Mouse (Mus musculus): ENCODE results near the gene Avp.

Gene Avp

GRCm38 (mm10) chr2:130582552-130582951 is at the start of gene Avp:
Gene Avp (minus strand): TSS chr2:130582554.
- DNase-seq (ENCODE audit: low read depth, low spot score) = no peak
- Histone ChIP-seq H3K36me3 (ENCODE audit: control insufficient read depth, insufficient read depth, low read length, poor library complexity, severe bottlenecking) (no peaks in the 10 kb centered on the region), H3K27me3 (ENCODE audit: control insufficient read depth, insufficient read depth, low read length, poor library complexity, severe bottlenecking) (no peaks in the 10 kb centered on the region)

DNA sequence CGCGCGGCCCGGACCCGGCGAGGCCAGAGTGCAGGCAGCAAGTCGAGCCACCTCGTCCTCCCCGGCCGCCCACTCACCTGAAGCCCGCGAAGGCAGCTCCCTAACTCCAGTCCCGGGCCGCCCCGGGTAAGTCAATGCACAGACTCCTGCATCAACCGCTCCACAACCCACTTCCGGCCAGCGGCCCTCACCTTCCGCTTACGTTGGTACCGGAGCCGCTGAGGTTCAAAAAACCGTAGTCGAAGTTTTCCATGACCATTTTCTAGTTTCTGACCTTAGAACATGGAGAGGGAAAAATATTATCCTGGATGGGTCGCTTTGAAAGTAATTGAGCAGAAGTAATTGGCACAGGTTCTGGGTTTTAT is 47.5 kb upstream of the Avp start, which contains the start of the genes Fastkd5 and Ubox5:
TSS of gene Fastkd5 (minus strand) at position 189 of the 365 bp plus-strand sequence.
TSS of gene Ubox5 (minus strand) at position 200 of the 365 bp plus-strand sequence.
- no peaks in the 10 kb centered on the region; the same call in 1 of the 2 replicates for H3K36me3 ChIP-seq (ENCODE audit: control insufficient read depth, insufficient read depth, low read length, poor library complexity, severe bottlenecking)
- H3K27me3 ChIP-seq (ENCODE audit: control insufficient read depth, insufficient read depth, low read length, poor library complexity, severe bottlenecking) = no peaks in the 10 kb centered on the region

DNA sequence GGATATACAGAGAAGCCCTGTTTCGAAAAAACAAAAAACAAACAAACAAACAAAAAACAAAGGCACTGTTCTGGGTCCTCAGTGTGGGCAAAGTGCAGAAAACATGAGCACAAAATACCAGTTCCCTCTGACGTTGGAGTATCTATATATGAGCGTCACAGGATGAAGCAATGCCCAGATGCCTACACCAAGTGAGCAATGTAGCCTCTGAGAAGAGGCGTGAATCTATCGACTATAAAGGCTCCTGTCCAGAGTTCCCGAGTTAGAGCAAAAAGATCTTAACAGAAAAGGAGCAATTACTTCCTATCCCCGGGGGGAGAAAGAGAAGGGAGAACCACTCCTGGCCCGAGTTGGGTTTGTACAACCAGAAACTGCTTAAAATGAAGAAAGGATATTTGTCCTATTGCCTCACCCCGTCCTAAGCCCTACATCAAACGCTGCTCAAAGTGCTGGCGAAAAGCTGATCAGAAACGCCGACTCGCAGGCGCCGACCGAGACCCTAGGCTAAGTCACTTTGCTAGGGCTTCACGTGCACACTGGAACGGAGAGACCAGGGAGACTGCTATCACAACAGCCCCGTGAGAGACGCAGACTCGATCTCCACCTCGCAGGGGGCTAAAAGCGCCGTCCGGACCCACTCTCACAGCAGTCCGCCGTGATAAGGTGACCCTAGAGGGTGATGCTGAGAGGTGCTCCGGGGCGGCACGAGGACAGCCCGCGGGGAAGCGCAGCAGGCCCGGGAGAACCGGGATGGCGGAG is 46.9 kb upstream of the Avp start:
- no peaks in the 10 kb centered on the region; the same call in 1 of the 2 replicates for H3K36me3 ChIP-seq (ENCODE audit: control insufficient read depth, insufficient read depth, low read length, poor library complexity, severe bottlenecking)
- no peaks in the 10 kb centered on the region for H3K27me3 ChIP-seq (ENCODE audit: control insufficient read depth, insufficient read depth, low read length, poor library complexity, severe bottlenecking)
- no peak for DNase-seq (ENCODE audit: low read depth, low spot score)

More for the DNA sequence above, 47.5 kb upstream of the Avp start, which contains the start of the genes Fastkd5 and Ubox5:
- peak; percentile 90 for DNase-seq (ENCODE audit: low read depth, low spot score)

GRCm38 (mm10) chr2:130628424-130628823 is 46.1 kb upstream of the Avp start:
- H3K27me3 ChIP-seq (ENCODE audit: control insufficient read depth, insufficient read depth, low read length, poor library complexity, severe bottlenecking) = no peaks in the 10 kb centered on the region
- no peaks in the 10 kb centered on the region; the same call in 1 of the 2 replicates for H3K36me3 ChIP-seq (ENCODE audit: control insufficient read depth, insufficient read depth, low read length, poor library complexity, severe bottlenecking)
- peak; percentile 43 for DNase-seq (ENCODE audit: low read depth, low spot score)

DNA sequence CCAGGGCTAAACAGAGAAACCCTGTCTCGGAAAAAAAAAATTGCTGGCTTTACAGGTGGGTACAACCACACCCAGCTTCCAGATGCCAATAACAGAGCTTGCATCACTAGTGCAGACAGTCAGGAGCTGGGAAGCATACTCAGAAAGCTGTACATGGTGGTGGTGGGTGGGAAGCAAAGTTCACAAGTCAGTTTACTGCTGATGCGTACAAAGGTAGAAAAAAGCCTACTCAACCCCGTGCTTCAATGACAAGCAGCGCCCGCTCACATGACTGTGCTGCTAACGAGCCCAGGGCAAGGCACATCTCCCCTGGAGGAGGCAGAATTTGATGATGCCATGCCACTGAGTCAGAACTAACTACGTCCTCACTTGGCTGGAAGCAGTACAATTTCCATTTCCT is 36.6 kb upstream of the Avp start:
- H3K27me3 ChIP-seq (ENCODE audit: control insufficient read depth, insufficient read depth, low read length, poor library complexity, severe bottlenecking) = no peaks in the 10 kb centered on the region
- no peak for DNase-seq (ENCODE audit: low read depth, low spot score)
- H3K36me3 ChIP-seq (ENCODE audit: control insufficient read depth, insufficient read depth, low read length, poor library complexity, severe bottlenecking) = peaks cover 4% of the 10 kb centered on the region; the same call in 1 of the 2 replicates

DNA sequence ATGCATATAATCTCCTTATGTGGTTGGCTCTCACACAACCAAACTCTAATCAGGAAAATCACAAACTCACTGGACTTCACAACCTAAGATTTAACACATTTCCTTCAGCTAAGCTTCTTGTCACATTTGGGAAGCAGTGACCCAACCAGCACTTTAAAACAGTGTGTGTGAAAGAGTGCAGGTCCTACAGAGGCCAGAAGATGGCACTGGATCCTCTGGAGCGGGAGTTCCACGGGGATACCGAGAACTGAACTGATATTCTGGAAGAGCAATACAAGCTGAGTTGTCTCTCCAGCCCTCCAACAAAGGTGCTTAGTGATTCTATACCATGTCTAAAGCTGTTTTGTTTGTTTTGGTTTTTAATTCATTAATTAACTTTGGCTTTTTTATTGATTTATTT is 30.7 kb upstream of the Avp start:
- no peak for DNase-seq (ENCODE audit: low read depth, low spot score)
- Histone ChIP-seq H3K27me3 (ENCODE audit: control insufficient read depth, insufficient read depth, low read length, poor library complexity, severe bottlenecking) (no peaks in the 10 kb centered on the region), H3K36me3 (ENCODE audit: control insufficient read depth, insufficient read depth, low read length, poor library complexity, severe bottlenecking) (peaks cover 2% of the 10 kb centered on the region; the same call in 1 of the 2 replicates)

DNA sequence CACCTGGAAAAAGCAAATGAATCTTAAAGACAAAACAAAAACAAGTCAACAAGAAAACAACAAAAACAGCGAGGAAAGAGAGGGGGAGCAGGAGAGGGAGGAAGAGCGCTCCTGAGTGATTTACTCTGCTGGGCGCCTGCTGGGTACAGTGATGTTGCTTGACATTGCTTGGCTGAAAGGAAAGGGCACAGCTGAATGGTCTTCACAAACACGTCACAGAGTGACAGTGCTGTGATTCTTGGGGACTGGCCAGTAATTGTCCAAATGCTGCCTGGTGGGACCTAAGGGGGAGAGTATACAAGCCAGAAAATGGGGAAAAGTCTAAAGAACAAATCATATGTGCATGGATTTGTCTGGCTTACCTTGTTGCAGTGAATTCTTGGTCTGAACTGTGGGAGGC is 19.8 kb upstream of the Avp start:
- peaks cover 4% of the 10 kb centered on the region; the same call in 1 of the 2 replicates for H3K36me3 ChIP-seq (ENCODE audit: control insufficient read depth, insufficient read depth, low read length, poor library complexity, severe bottlenecking)
- no peaks in the 10 kb centered on the region for H3K27me3 ChIP-seq (ENCODE audit: control insufficient read depth, insufficient read depth, low read length, poor library complexity, severe bottlenecking)
- no peak for DNase-seq (ENCODE audit: low read depth, low spot score)

DNA sequence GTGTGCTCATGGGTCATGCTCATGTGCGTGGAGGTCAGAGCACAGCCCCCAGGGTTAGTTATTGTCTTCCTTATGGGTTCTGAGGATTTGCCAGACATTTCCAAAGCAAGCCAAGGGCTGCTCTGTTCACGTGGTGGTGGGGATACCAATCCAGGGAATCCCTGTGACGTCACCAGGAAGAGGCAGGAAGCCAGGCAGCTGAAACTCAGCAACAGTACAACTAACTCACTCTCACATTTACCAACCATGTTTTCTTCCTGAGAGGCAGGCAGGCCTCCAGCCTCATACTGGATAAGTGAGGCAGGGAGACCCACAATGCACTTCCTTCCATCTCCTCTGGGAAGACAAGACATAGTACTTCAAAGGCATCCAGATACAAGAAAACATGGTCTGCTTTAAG is 16.0 kb upstream of the Avp start:
- DNase-seq (ENCODE audit: low read depth, low spot score) = no peak
- H3K27me3 ChIP-seq (ENCODE audit: control insufficient read depth, insufficient read depth, low read length, poor library complexity, severe bottlenecking) = no peaks in the 10 kb centered on the region
- H3K36me3 ChIP-seq (ENCODE audit: control insufficient read depth, insufficient read depth, low read length, poor library complexity, severe bottlenecking) = peaks cover 6% of the 10 kb centered on the region; the same call in 1 of the 2 replicates

- DNase-seq (ENCODE audit: low read depth, low spot score) = peak; percentile 34
- Histone ChIP-seq H3K27me3 (ENCODE audit: control insufficient read depth, insufficient read depth, low read length, poor library complexity, severe bottlenecking) (no peaks in the 10 kb centered on the region), H3K36me3 (ENCODE audit: control insufficient read depth, insufficient read depth, low read length, poor library complexity, severe bottlenecking) (peaks cover 6% of the 10 kb centered on the region; the same call in 1 of the 2 replicates)
Measured at GRCm38 (mm10) chr2:130597601-130598010, 15.3 kb upstream of the Avp start.

GRCm38 (mm10) chr2:130595596-130595995 is 13.2 kb upstream of the Avp start:
- no peaks in the 10 kb centered on the region for H3K27me3 ChIP-seq (ENCODE audit: control insufficient read depth, insufficient read depth, low read length, poor library complexity, severe bottlenecking)
- no peak for DNase-seq (ENCODE audit: low read depth, low spot score)
- H3K36me3 ChIP-seq (ENCODE audit: control insufficient read depth, insufficient read depth, low read length, poor library complexity, severe bottlenecking) = peaks cover 8% of the 10 kb centered on the region

DNA sequence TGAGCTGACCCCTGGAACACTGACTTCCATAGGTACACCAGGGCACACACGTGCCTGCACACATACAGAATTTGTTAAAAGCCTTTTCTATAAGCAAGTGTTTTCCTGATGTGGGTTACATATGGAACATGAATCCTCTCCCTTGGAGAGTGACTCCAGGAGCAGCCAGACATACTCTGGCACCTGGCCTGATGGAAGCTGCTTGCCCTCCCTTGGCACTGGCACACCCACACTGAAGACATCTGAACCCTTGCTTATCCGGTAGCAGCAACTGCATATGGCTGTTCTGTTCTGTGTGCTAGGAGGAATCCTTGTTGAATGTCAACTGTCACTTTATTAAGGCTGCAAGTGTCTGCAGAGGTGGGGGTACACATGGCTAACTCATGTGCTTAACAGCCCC is 8.7 kb upstream of the Avp start:
- H3K36me3 ChIP-seq (ENCODE audit: control insufficient read depth, insufficient read depth, low read length, poor library complexity, severe bottlenecking) = peaks cover 6% of the 10 kb centered on the region; the same call in 1 of the 2 replicates
- no peak for DNase-seq (ENCODE audit: low read depth, low spot score)
- H3K27me3 ChIP-seq (ENCODE audit: control insufficient read depth, insufficient read depth, low read length, poor library complexity, severe bottlenecking) = no peaks in the 10 kb centered on the region

GRCm38 (mm10) chr2:130589761-130590160 is 7.4 kb upstream of the Avp start:
- Histone ChIP-seq H3K36me3 (ENCODE audit: control insufficient read depth, insufficient read depth, low read length, poor library complexity, severe bottlenecking) (peaks cover 5% of the 10 kb centered on the region; the same call in 1 of the 2 replicates), H3K27me3 (ENCODE audit: control insufficient read depth, insufficient read depth, low read length, poor library complexity, severe bottlenecking) (no peaks in the 10 kb centered on the region)
- DNase-seq (ENCODE audit: low read depth, low spot score) = no peak

DNA sequence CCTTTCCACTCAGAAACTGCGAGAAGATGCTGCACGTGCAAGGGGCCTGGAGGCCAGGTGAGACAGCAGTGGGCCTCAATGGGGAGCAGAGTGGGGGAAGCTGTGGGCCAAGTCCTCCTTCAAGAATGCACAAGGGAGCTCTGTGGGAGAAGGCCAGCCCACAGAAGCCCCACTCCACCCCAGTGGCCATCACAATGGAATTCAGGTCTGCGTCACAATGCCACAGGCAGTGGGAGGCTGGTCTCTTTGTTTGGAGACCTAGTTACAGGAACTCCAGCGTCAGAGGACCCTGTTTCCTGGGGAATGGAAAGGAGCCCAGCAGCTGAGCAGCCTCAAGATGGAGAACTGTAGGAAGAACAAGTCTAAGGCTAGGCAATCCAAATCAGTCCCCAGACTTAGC is 6.8 kb upstream of the Avp start:
- H3K27me3 ChIP-seq (ENCODE audit: control insufficient read depth, insufficient read depth, low read length, poor library complexity, severe bottlenecking) = no peaks in the 10 kb centered on the region
- peaks cover 4% of the 10 kb centered on the region; the same call in 1 of the 2 replicates for H3K36me3 ChIP-seq (ENCODE audit: control insufficient read depth, insufficient read depth, low read length, poor library complexity, severe bottlenecking)
- no peak for DNase-seq (ENCODE audit: low read depth, low spot score)

GRCm38 (mm10) chr2:130588373-130588772 is 6.0 kb upstream of the Avp start:
- peaks cover 4% of the 10 kb centered on the region; the same call in 1 of the 2 replicates for H3K36me3 ChIP-seq (ENCODE audit: control insufficient read depth, insufficient read depth, low read length, poor library complexity, severe bottlenecking)
- no peaks in the 10 kb centered on the region for H3K27me3 ChIP-seq (ENCODE audit: control insufficient read depth, insufficient read depth, low read length, poor library complexity, severe bottlenecking)
- DNase-seq (ENCODE audit: low read depth, low spot score) = no peak

DNA sequence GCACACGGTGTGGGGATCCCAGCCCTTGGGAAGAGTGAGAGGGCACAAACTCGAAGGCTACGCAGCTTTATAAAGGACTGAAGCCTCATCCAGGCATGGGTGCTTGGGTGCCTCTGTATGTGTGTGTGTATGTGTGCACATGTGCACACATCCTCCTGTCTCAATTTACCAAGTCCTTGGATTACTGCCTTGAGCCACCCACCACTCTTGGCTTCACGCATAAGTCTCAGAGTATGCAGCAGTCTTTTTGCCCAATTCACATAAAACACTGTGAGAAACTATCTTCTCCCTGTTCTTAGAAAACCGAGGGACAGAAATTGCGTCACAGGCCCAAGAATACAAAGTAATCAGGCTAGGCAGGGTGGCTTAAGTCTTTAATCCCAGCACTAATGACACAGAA is 3.7 kb upstream of the Avp start:
- no peaks in the 10 kb centered on the region for H3K27me3 ChIP-seq (ENCODE audit: control insufficient read depth, insufficient read depth, low read length, poor library complexity, severe bottlenecking)
- DNase-seq (ENCODE audit: low read depth, low spot score) = no peak
- peaks cover 1% of the 10 kb centered on the region; the same call in 1 of the 2 replicates for H3K36me3 ChIP-seq (ENCODE audit: control insufficient read depth, insufficient read depth, low read length, poor library complexity, severe bottlenecking)

Measured in splenic B cell, adult 2 months (primary cell).